Mouse (Mus musculus) midbrain, embryonic 16.5 days (tissue): Measurements from ENCODE around the gene G6pc2. TPM values are rescaled to one million over a fixed set of nuclear protein-coding genes. Genes with fewer than 3 reads are reported as not detected.

Experiments used
- ATAC-seq: fragments of 200-750 bp; cut with Nextera tagmentation; 2 replicates; pipeline ENCODE4 v1.8.0; 2017; ENCODE audit warnings: moderate TSS enrichment
- H3K27ac ChIP-seq: fragments of 300-500 bp; sonication (generic); 2 replicates; pipeline ENCODE4 v1.5.1; 2014; ENCODE audit warnings: mild to moderate bottlenecking, low read length, mixed read lengths
- H3K27me3 ChIP-seq: fragments of 300-500 bp; sonication (generic); 2 replicates; pipeline ENCODE4 v1.6.1; 2014; ENCODE audit warnings: low read depth, low read length, mixed read lengths; ENCODE audit not compliant: control insufficient read depth, insufficient read depth
- H3K36me3 ChIP-seq: fragments of 300-500 bp; sonication (generic); 2 replicates; pipeline ENCODE4 v1.6.1; 2014; ENCODE audit warnings: mild to moderate bottlenecking, low read length, moderate library complexity, mixed read lengths; ENCODE audit not compliant: control insufficient read depth, insufficient read depth
- H3K4me1 ChIP-seq: fragments of 300-500 bp; sonication (generic); 2 replicates; pipeline ENCODE4 v1.6.1; 2014; ENCODE audit warnings: mild to moderate bottlenecking, low read length, mixed read lengths; ENCODE audit not compliant: control insufficient read depth, insufficient read depth
- H3K4me2 ChIP-seq: fragments of 300-500 bp; sonication (generic); 2 replicates; pipeline ENCODE4 v1.6.1; 2014; ENCODE audit warnings: mild to moderate bottlenecking, low read length, mixed read lengths
- H3K4me3 ChIP-seq: fragments of 300-500 bp; sonication (generic); 2 replicates; pipeline ENCODE4 v1.5.1; 2014; ENCODE audit warnings: low read depth, mild to moderate bottlenecking, low read length, moderate library complexity, mixed read lengths
- H3K9ac ChIP-seq: fragments of 300-500 bp; sonication (generic); 2 replicates; pipeline ENCODE4 v1.6.1; 2014; ENCODE audit warnings: low read depth, low read length, mixed read lengths
- H3K9me3 ChIP-seq: fragments of 300-500 bp; sonication (generic); replicated peaks from 2 replicates; pipeline ENCODE4 v1.6.1; 2014; ENCODE audit warnings: mild to moderate bottlenecking, low read length, mixed read lengths; ENCODE audit not compliant: control insufficient read depth, poor library complexity, severe bottlenecking
- WGBS: fragments of 180-500 bp; shearing (Covaris S2); extraction: QIAGEN DNeasy Blood & Tissue Kit; methylation state at CpG from one replicate; pipeline ENCODE4 v1.1.7; 2014; 5-methylcytosine and 5-hydroxymethylcytosine counted together
- polyA plus RNA-seq: library from polyadenylated mRNA; unstranded; fragments of >200 nt; fragmentation: Nextera tagmentation; extraction: Ambion mirVana; gene quantifications from 2 replicates; pipeline ENCODE4 v1.2.1, GENCODE M21; 2015

The G6pc2 gene
- polyA plus RNA-seq, 1 experiment from 2014 or later: not detected

DNA sequence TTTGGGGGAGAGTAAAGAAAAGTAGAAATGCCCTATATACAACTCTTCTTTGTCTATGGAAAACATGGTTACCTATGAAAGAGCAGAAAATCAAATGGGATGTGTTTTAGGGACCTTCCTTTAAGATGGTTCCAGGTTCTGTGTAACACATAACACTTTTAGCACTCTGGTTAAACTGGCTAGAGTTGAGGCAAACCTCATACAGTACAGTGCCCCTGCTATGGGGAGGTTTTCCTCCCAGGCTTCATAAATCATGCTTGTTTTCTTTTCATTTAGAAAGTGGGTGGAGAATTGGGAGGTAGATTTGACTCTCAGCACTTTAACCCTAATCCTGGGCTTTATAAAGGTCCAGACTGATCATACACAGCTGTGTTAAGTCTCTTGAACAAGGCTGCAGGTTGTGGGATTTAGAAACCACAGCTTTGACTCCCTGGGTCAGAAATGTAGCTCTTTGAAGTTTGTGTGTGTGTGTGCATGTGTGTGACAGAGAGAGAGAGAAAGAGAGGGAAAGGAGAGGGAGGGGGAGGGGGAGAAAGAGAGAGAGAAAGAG lies 53.3 kb downstream of the G6pc2 start:
- no peaks in the 10 kb centered on the region for H3K4me1 ChIP-seq
- H3K36me3 ChIP-seq: no peaks in the 10 kb centered on the region
- H3K27ac ChIP-seq: no peak overlapping the region
- H3K4me2 ChIP-seq: no peak overlapping the region
- no peaks in the 10 kb centered on the region for H3K9me3 ChIP-seq
- H3K4me3 ChIP-seq: no peak overlapping the region
- no peaks in the 10 kb centered on the region for H3K27me3 ChIP-seq
- no peak for ATAC-seq
- no peak overlapping the region for H3K9ac ChIP-seq

DNA sequence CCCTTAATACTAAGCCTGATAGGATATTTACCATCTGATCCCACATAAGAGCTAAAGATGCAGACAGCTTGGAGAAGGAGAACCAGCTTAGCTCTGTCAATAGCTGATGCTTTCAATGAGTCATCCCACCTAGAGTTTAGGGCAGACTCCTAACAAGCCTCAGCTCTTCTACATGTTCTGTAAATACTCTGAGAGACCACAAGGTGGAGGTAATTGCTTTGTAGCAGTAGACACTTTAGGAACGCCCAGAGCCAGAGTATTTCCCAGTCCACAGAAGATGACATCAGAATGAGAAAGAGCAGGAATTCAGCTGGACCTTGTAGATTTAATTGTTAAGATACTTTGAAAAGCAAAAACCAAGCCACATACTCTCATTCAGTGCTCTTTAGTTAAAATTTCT lies 65.0 kb downstream of the G6pc2 start:
- Histone ChIP-seq H3K4me3 (no peak overlapping the region), H3K4me2 (no peak overlapping the region), H3K9ac (no peak overlapping the region), H3K27ac (no peak overlapping the region), H3K9me3 (no peaks in the 10 kb centered on the region), H3K27me3 (no peaks in the 10 kb centered on the region), H3K4me1 (no peaks in the 10 kb centered on the region), H3K36me3 (no peaks in the 10 kb centered on the region)
- ATAC-seq: no peak
- 10% methylated on average over 1 of the region's 1 CpGs for WGBS

Other genes with a start within 250 kb of the G6pc2 start
- gene Nostrin, start 75.3 kb upstream of the G6pc2 start, polyA plus RNA-seq: 1.5 and 2.0 TPM in 2 replicates
- gene Spc25, start 4.9 kb upstream of the G6pc2 start, polyA plus RNA-seq: 18.9 and 25.6 TPM in 2 replicates
- gene Abcb11, start 131.5 kb downstream of the G6pc2 start, polyA plus RNA-seq: not detected in 2 replicates
- not detected in 2 replicates for gene Dhrs9, start 169.4 kb downstream of the G6pc2 start, polyA plus RNA-seq